Mouse (Mus musculus): Measurements from ENCODE around the gene Muc20. TPM values are rescaled to one million over a fixed set of nuclear protein-coding genes. Genes with fewer than 3 reads are reported as not detected.

Gene Muc20
- total and polyA plus RNA-seq, 3 experiments, result 0.11 TPM; not detected in 2

GRCm38 (mm10) chr16:32823487-32823886 lies 26.3 kb upstream of the Muc20 start:
- H3K4me3 ChIP-seq (ENCODE audit: low read depth, low read length), result no peak overlapping the region
- TF ChIP-seq POLR2AphosphoS5 (IDR thresholded peaks at IDR 0.05; ENCODE audit: insufficient replicate concordance, low read depth, low read length) (no peak), CTCF (IDR thresholded peaks at IDR 0.05; ENCODE audit: low read depth, low read length) (no peak), GATA2 (IDR thresholded peaks at IDR 0.05; ENCODE audit: borderline replicate concordance, low read depth, low read length) (no peak), GATA1 (IDR thresholded peaks at IDR 0.05; ENCODE audit: borderline replicate concordance, low read length) (no peak), TAL1 (conservative IDR thresholded peaks at IDR 0.05; ENCODE audit: low read depth, low read length) (no peak)
- ATAC-seq (ENCODE audit: extremely low read depth, insufficient number of reproducible peaks, low FRiP score, poor library complexity, severe bottlenecking) (no peak), DNase-seq (ENCODE audit: low spot score) (no peak)
- H3K9me3 ChIP-seq (replicated peaks), result no peaks in the 10 kb centered on the region
- H3K4me1 ChIP-seq (ENCODE audit: insufficient read depth, low read depth, low read length), result no peaks in the 10 kb centered on the region; the same call in 1 of the 2 replicates
- H3K36me3 ChIP-seq (replicated peaks), result peaks cover 70% of the 10 kb centered on the region
- H3K27me3 ChIP-seq (ENCODE audit: insufficient read depth, low read length), result peaks cover 5% of the 10 kb centered on the region

- Histone ChIP-seq H3K4me3 (ENCODE audit: low read depth, low read length) (no peak overlapping the region), H3K27me3 (ENCODE audit: insufficient read depth, low read length) (peaks cover 5% of the 10 kb centered on the region), H3K4me1 (ENCODE audit: insufficient read depth, low read depth, low read length) (no peaks in the 10 kb centered on the region; the same call in 1 of the 2 replicates), H3K9me3 (replicated peaks) (no peaks in the 10 kb centered on the region), H3K36me3 (replicated peaks) (peaks cover 64% of the 10 kb centered on the region)
- DNase-seq (ENCODE audit: low spot score) (no peak), ATAC-seq (ENCODE audit: extremely low read depth, insufficient number of reproducible peaks, low FRiP score, poor library complexity, severe bottlenecking) (no peak)
- TF ChIP-seq GATA2 (IDR thresholded peaks at IDR 0.05; ENCODE audit: borderline replicate concordance, low read depth, low read length) (no peak), GATA1 (IDR thresholded peaks at IDR 0.05; ENCODE audit: borderline replicate concordance, low read length) (no peak), TAL1 (conservative IDR thresholded peaks at IDR 0.05; ENCODE audit: low read depth, low read length) (no peak), POLR2AphosphoS5 (IDR thresholded peaks at IDR 0.05; ENCODE audit: insufficient replicate concordance, low read depth, low read length) (no peak)
Observed at GRCm38 (mm10) chr16:32822881-32823280, 25.6 kb upstream of the Muc20 start.

DNA sequence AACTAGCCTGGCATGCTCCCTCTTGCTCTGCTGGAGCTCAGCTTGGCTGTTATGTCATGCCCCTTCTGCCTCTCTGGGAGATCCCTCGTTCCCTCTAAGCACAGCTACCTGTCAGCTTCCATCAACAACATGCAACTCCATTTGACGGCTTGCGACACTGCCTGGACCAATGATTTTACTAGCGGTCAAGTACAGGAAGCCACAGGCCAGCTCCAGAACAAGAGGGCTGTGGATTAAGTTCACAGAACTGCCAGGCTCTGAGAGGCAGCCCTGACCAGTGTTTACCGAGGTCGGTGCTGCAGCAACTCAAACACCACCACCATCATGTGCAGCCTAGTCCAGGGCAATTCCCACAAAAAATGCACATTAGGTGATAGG lies 25.2 kb upstream of the Muc20 start:
- H3K27me3 ChIP-seq (ENCODE audit: insufficient read depth, low read length), result peaks cover 10% of the 10 kb centered on the region
- peaks cover 59% of the 10 kb centered on the region for H3K36me3 ChIP-seq (replicated peaks)
- no peaks in the 10 kb centered on the region; the same call in 1 of the 2 replicates for H3K4me1 ChIP-seq (ENCODE audit: insufficient read depth, low read depth, low read length)
- ATAC-seq (ENCODE audit: extremely low read depth, insufficient number of reproducible peaks, low FRiP score, poor library complexity, severe bottlenecking) (no peak), DNase-seq (ENCODE audit: low spot score) (no peak)
- H3K4me3 ChIP-seq (ENCODE audit: low read depth, low read length), result no peak overlapping the region
- TF ChIP-seq GATA2 (IDR thresholded peaks at IDR 0.05; ENCODE audit: borderline replicate concordance, low read depth, low read length) (no peak), POLR2AphosphoS5 (IDR thresholded peaks at IDR 0.05; ENCODE audit: insufficient replicate concordance, low read depth, low read length) (no peak)
- H3K9me3 ChIP-seq (replicated peaks), result no peaks in the 10 kb centered on the region

DNA sequence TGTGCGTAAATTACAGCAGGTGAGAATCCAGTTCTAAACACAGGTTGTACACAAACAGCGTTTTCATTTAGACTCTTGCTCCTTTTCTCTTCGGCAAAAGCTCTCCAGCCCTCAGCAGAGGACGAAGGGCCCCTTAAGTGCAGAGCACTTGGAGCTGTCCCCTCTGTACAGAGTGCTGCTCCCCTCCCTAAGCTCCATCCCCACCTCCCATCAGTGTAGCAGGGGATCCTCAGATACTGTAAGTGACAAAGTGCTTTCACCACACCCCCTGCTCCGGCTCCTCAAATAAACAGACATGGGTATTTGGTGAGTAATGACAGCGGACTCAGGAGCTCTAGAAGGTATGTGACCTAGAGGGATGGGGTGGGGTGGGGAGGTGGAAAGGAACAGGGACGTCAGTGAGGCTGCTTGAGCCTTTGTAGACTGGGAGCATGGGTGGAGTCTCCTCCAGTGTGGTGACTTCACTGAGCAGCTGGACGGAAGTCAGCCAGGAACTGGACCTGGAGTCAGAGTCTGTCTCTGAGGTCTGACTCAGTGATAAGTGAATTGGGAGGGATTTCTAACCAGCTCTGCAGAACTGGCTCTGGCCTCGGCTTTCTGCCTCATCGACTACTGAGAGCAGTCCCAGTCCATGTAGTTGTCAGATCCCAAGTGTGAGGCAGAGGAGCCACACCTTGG lies 24.7 kb upstream of the Muc20 start:
- H3K36me3 ChIP-seq (replicated peaks), result peaks cover 54% of the 10 kb centered on the region
- H3K4me1 ChIP-seq (ENCODE audit: insufficient read depth, low read depth, low read length), result no peaks in the 10 kb centered on the region; the same call in 1 of the 2 replicates
- no peak for TF ChIP-seq GATA2 (IDR thresholded peaks at IDR 0.05; ENCODE audit: borderline replicate concordance, low read depth, low read length)
- no peak for TF ChIP-seq GATA1 (IDR thresholded peaks at IDR 0.05; ENCODE audit: borderline replicate concordance, low read length)
- no peak for TF ChIP-seq POLR2AphosphoS5 (IDR thresholded peaks at IDR 0.05; ENCODE audit: insufficient replicate concordance, low read depth, low read length)
- TF ChIP-seq TAL1 (conservative IDR thresholded peaks at IDR 0.05; ENCODE audit: low read depth, low read length), result no peak
- TF ChIP-seq CTCF (IDR thresholded peaks at IDR 0.05; ENCODE audit: low read depth, low read length), result no peak
- ATAC-seq (ENCODE audit: extremely low read depth, insufficient number of reproducible peaks, low FRiP score, poor library complexity, severe bottlenecking) (no peak), DNase-seq (ENCODE audit: low spot score) (no peak)
- peaks cover 12% of the 10 kb centered on the region for H3K27me3 ChIP-seq (ENCODE audit: insufficient read depth, low read length)
- H3K9me3 ChIP-seq (replicated peaks), result no peaks in the 10 kb centered on the region
- H3K4me3 ChIP-seq (ENCODE audit: low read depth, low read length), result no peak overlapping the region

GRCm38 (mm10) chr16:32818441-32818840 lies 21.2 kb upstream of the Muc20 start:
- no peaks in the 10 kb centered on the region for H3K9me3 ChIP-seq (replicated peaks)
- DNase-seq (ENCODE audit: low spot score) (no peak), ATAC-seq (ENCODE audit: extremely low read depth, insufficient number of reproducible peaks, low FRiP score, poor library complexity, severe bottlenecking) (no peak)
- peaks cover 19% of the 10 kb centered on the region for H3K36me3 ChIP-seq (replicated peaks)
- H3K27me3 ChIP-seq (ENCODE audit: insufficient read depth, low read length), result peaks cover 37% of the 10 kb centered on the region
- no peak overlapping the region for H3K4me3 ChIP-seq (ENCODE audit: low read depth, low read length)
- peaks cover 7% of the 10 kb centered on the region; the same call in 1 of the 2 replicates for H3K4me1 ChIP-seq (ENCODE audit: insufficient read depth, low read depth, low read length)
- TF ChIP-seq GATA1 (IDR thresholded peaks at IDR 0.05; ENCODE audit: borderline replicate concordance, low read length), result no peak
- TF ChIP-seq TAL1 (conservative IDR thresholded peaks at IDR 0.05; ENCODE audit: low read depth, low read length), result no peak
- no peak for TF ChIP-seq GATA2 (IDR thresholded peaks at IDR 0.05; ENCODE audit: borderline replicate concordance, low read depth, low read length)
- TF ChIP-seq CTCF (IDR thresholded peaks at IDR 0.05; ENCODE audit: low read depth, low read length), result no peak
- no peak for TF ChIP-seq POLR2AphosphoS5 (IDR thresholded peaks at IDR 0.05; ENCODE audit: insufficient replicate concordance, low read depth, low read length)

GRCm38 (mm10) chr16:32818036-32818435 lies 20.8 kb upstream of the Muc20 start:
- Histone ChIP-seq H3K4me1 (ENCODE audit: insufficient read depth, low read depth, low read length) (peaks cover 10% of the 10 kb centered on the region), H3K9me3 (replicated peaks) (no peaks in the 10 kb centered on the region), H3K4me3 (ENCODE audit: low read depth, low read length) (no peak overlapping the region), H3K27me3 (ENCODE audit: insufficient read depth, low read length) (peaks cover 37% of the 10 kb centered on the region), H3K36me3 (replicated peaks) (peaks cover 15% of the 10 kb centered on the region)
- DNase-seq (ENCODE audit: low spot score), result no peak
- no peak for TF ChIP-seq TAL1 (conservative IDR thresholded peaks at IDR 0.05; ENCODE audit: low read depth, low read length)
- no peak for TF ChIP-seq GATA2 (IDR thresholded peaks at IDR 0.05; ENCODE audit: borderline replicate concordance, low read depth, low read length)
- TF ChIP-seq POLR2AphosphoS5 (IDR thresholded peaks at IDR 0.05; ENCODE audit: insufficient replicate concordance, low read depth, low read length), result no peak
- TF ChIP-seq GATA1 (IDR thresholded peaks at IDR 0.05; ENCODE audit: borderline replicate concordance, low read length), result no peak
- TF ChIP-seq CTCF (IDR thresholded peaks at IDR 0.05; ENCODE audit: low read depth, low read length), result no peak
- ATAC-seq (ENCODE audit: extremely low read depth, insufficient number of reproducible peaks, low FRiP score, poor library complexity, severe bottlenecking), result no peak

Data from G1E (cell line).